Mouse (Mus musculus): ENCODE data around the gene Tedc1.

Tedc1 gene

GRCm38 (mm10) chr12:113139908-113140615, 16.2 kb upstream of the Tedc1 start, which contains the start of gene Crip2:
TSS of gene Crip2 (plus strand) at chr12:113140236.
- peak; percentile 88 to 92 for DNase-seq

DNA sequence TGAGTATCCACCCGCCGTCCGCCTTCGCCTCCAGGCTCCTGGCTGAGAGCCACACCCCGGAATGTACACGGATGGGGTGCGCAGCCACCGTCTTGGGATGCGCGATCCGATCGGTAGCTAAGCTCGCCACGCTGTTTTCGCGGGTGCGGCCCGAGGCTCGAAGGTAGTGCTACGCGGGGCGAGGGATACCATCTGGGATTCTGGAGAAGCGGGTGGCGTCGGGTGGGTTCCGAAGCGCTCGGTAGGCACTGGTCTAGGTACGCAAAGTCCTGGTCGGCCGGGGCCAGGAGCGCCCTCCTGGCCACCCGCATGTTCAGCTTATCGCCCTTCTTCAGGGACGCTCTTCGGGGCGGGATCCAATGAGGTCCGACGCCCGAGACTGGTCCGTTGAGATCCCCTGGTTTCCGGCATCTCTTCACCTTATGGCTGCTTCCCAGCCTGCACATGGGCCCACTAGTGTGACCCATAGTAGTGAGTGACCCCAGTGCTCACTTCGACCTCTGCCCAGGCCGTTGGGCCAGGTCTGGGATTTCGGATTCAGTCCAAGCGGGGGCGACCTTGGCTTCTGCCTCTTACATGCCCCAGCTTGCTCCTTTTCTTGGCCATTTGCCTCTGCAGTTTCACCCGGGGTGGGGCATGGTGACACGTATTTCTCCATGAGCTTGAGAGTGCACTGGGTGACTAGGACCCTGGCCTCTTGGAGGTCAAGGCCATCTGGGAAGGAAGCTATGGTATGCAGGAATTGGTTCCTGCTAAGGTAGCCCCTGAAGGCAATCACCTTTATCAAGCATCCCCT, 15.4 kb upstream of the Tedc1 start:
- no peak for DNase-seq

GRCm38 (mm10) chr12:113141531-113141973, 14.7 kb upstream of the Tedc1 start:
- no peak for DNase-seq

GRCm38 (mm10) chr12:113142021-113142975, 13.9 kb upstream of the Tedc1 start:
- no peak for DNase-seq

DNA sequence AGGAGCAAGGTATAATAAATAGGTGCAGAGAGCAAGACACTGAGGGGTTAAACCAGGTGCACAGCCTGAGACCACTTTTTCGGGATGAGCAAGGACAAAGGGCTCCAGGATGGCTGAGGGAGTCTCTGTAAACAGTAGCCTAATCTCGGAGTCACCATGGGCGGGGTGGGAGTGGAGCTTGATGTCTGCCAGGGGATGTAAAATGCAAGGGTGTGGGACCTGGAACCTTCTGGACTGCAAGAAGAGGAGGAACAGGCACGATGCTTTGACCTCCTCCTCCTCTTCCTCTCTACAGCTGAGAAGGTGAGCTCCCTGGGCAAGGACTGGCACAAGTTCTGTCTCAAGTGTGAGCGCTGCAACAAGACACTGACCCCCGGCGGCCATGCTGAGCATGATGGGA, 13.1 kb upstream of the Tedc1 start:
- DNase-seq, result no peak

GRCm38 (mm10) chr12:113144001-113144756, 12.0 kb upstream of the Tedc1 start:
- DNase-seq, result no peak

- no peak for DNase-seq
These were observed 11.3 kb upstream of the Tedc1 start for GRCm38 (mm10) chr12:113144886-113145285.

GRCm38 (mm10) chr12:113145591-113145990, 10.6 kb upstream of the Tedc1 start:
- no peak for DNase-seq

- DNase-seq, result peak; percentile 73 to 80
These were observed 9.8 kb upstream of the Tedc1 start, which contains the start of gene Crip1 for GRCm38 (mm10) chr12:113146112-113147057. TSS of gene Crip1 (plus strand) at chr12:113146316.

GRCm38 (mm10) chr12:113147481-113147880, 8.7 kb upstream of the Tedc1 start:
- no peak for DNase-seq

DNA sequence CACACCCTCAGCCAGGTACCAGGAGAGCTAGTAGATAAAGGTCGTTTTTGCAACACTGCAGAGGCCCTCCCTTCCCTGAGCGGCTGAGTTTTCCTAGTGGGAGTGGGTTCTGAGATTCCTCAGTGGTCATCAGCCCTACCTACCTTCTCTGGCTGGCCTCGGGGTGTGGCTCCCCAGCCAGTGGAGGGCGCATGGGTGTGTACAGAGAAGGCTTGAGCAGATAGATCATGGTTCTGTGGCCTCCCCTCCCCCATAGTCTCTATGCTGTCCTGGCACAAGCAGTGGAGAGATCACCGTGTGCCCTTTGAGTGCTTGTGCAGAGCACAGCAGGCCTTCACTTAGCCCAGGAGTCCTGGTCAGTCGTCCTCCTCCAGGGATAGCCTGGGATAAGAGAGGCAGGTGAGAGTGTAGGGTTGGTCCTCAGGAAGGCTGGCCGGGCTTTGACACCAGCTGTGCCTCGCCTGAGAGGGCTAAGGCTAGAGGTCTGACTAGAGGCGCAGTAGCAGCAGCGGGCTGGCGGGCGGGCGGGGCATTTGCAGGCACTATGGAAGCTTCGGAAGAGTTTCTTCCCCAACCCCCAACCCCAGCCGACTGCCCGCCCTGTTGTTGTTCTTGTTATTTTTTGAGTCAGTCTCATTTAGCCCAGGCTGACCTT, 7.7 kb upstream of the Tedc1 start:
- DNase-seq, result no peak

DNA sequence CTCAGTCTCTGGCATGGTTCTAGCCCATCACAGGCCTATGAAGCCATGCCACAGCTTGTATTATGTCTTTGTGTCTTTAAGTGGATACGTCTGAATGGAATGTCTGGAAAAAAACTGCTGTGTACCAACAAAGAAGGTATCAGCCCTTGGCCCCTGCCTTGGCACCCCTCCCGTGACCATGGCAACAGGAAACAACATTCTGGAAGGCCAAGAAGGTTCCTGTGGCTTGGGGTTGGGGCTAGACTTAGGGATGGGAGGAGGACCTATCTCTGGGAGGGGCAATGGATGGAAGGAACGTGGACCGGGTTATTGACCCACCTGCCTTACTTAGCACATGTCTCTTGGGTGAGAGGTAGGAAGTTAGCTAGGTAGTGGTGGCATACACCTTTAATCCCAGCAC, 6.9 kb upstream of the Tedc1 start:
- DNase-seq, result no peak

- no peak for DNase-seq
These were observed 6.3 kb upstream of the Tedc1 start for GRCm38 (mm10) chr12:113149896-113150295.

DNA sequence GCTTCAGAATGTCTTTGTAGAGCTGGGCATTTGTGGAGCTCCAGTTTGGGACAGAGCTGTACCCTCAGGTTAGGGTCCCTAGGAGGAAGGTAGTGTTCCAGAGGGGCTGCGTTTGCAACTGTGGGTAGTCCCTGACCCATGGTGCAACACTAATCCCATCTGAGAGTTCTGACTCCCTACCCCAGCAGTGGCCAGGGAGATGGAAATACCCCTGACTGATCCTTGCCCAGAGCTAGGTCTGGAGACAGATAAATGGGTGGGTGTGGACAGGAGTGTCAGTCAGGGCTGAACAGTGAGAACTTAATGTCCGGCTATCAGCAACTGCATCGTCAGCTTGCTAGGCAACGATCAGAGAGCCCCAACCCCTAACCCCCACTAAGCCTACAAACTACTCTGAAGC, 5.6 kb upstream of the Tedc1 start:
- no peak for DNase-seq

DNA sequence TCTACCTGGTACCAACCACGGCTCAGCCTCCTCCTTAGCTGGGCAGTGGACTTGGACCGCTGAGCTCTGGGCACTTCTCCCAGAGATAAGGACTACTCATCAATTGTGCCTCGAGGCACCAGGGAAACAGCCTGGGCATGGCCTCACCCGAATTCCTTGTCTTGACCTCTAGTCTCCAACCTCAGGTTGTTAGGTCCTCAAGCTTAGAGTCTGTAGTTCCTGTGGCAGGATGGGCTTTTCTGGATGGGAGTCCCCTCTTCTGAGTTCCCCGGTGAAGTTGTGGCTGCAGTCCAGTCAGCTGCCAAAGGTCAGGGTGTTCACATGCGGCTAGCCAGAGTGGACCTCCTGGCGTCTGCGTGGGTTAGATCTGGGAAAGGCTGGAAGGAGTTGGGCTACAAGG, 5.2 kb upstream of the Tedc1 start:
- no peak for DNase-seq

GRCm38 (mm10) chr12:113151661-113152271, 4.5 kb upstream of the Tedc1 start:
- DNase-seq, result no peak

DNA sequence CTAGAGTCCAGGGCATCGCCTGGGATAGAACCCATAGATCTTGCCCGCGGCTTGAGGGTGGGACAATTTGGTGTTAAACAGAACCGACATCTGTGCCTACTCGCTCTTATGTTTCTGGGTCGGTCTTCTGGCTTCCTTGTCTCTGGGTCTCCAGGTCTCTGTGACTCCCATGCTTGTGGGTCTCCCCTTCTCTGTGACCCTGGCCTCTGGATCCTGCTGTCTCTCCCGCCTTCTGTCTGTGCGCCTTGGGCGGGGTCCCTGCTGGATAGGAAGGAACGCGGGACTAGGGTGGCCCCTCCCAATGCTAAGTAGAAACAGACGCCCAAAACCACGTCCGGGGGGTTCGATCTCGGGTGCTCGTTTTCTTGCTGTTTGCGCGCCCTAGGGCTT, 4.0 kb upstream of the Tedc1 start:
- peak; percentile 61 to 73 for DNase-seq

- no peak for DNase-seq
These were observed 3.2 kb upstream of the Tedc1 start for GRCm38 (mm10) chr12:113152991-113153525.

DNA sequence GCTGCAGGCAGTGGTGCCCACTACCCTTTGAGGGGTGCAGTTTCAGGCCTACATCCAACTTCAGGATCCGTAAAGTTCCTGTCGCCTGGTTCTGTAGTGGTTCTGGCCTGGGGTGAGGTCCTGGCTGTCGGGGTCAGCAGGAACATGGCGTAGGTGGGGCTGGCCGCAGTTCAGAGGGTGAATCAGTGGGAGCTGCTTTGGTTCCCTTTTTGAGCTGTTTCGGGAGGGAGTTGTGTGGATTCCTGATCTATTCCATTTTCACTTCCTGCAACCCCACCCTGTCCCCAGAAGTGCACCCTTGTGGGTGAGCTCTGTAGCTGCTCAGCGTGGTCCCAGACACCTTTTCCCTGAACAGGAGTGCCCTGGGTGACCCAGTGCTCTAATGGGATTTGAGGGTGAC, 2.2 kb upstream of the Tedc1 start:
- DNase-seq, result no peak

DNA sequence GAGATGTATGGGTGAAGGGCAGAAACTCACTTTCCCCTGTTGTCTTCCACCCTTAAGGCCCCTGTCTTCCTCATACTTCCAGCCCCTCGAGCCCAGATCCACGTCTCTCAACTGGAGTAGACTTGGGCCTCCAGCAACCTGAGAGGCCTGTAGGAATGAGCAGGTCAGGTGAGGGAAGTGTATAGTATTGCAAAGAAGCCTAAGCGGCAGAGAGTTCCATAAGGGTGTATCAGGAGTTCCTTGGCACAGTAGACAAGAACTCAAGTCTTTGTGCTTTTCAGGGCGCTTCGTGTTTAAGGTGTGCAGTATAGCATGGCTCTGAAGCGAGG, 1.5 kb upstream of the Tedc1 start:
- no peak for DNase-seq

Measured in thymus, adult 18-20 months (tissue).